Mouse (Mus musculus) spleen, adult 12 weeks (tissue): ENCODE measurements around the gene Ttc9c.
"Not testable (repeated sequence)": the region's sequence is repeated elsewhere in the genome, so short reads cannot be mapped to it uniquely, and the experiment has no call there.

Experiments used
- DNase-seq: peaks from one replicate; pipeline ENCODE4 v3.0.0; 2022; ENCODE audit warnings: low spot score

Ttc9c gene

DNA sequence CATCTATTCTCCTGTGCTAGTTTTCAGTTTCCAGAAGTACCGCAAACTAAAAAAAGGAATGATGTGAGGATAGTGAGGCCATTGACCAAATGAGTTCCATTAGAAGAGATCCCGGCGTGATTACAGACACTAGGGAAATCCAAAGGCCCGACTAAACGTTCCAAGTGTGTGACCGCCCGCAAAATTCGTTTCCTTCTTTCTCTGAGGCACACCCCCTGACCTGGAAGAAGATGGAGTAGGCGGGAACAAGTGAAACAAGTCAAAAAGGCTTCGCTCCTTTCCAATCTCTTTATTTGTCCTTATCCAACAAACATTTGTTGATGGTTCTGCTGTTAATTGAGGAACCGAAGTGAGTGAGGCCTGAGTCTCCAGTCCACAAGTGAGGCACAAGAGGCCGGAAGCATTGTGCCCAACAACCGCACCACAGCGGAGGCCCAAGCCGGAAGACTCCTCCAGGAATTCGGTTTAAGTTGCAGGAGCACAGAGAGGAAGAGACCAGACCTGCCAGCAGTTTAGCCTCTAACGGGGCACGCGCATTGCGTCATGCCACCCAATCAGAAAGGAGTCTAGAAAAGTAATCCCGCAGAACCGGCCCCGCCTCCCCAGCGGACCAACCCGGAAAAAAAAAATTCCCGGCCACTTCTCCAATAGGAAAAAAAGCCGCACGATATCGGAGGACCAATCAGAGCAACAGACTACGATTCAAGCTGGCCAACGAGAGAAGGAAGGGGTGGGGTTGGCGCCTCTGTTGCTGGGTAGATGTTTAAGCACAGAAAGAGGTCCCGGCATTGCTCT lies at the start of gene Ttc9c:
TSS of gene Ttc9c (minus strand) at position 533 of the 795 bp plus-strand sequence.
- no peak for DNase-seq

DNA sequence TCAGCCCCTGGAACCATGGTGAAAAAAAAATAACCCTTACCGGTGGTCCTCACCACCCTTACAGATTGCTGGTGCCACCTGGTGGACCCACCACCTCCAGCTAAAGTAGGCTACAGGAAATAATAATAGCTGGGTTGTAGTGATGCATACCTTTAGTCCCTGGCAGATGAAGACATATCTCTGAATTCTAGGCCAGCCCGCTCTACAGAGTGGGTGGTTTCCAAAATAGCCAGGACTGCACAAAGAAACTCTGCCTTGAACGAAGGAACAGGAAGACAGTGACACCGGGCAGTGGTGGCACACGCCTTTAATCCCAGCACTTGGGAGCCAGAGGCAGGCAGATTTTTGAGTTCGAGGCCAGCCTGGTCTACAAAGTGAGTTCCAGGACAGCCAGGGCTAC lies 45.1 kb upstream of the Ttc9c start:
- DNase-seq, result no peak

DNA sequence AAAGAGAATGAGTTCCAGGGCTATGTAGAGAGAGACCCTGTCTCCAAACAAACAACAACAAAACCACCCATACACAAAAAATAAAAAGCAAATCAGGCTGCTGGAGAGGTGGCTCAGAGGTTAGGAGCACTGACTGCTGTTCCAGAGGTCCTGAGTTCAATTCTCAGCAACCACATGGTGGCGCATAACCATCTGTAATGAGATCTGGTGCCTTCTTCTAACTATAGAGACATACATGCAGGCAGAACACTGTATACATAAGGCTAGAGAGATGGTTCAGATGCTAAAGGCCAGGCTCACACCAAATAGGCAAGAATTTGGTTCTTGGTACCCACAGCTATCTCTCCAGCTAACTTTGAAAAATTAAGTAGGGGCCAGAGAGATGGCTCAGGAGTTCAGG lies 39.9 kb upstream of the Ttc9c start:
- peak; percentile 23 for DNase-seq

DNA sequence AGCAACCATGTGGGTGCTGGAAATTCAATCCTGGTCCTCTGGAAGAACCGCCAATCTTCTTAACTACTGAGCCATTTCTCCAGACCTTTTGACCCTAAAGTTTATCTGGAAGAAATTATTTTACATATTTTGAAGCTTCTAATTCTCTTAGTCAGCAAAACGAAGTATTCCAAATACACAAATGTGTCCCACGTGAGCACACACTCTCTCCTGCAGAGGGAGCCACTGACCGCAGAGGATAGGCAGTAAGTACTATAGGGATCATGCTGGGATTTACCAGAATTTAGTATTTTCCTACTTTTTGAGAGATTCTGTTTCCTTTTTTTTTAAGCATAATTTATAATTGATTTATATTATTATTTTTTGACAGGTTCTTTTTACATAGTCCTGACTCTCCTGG lies 38.6 kb upstream of the Ttc9c start:
- peak; percentile 7 for DNase-seq

DNA sequence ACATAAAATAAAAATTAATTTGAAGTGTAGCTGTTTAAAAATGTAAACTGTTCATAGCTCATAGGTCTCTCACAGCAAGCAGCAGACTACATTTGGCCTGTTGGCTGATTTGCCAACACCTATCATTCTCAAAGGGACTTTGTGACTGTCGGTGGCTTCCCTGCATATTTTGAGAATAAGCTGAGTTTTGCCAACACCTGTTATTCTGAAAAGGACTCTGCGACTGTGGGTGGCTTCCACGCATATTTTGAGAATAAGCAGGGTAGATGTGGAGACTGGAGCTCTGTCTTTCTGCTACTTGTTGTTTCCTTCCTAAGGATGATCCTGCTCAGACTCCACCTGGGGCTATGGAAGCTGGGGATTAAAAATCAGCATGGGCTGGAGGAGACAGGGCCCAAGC lies 34.0 kb upstream of the Ttc9c start:
- no peak for DNase-seq

DNA sequence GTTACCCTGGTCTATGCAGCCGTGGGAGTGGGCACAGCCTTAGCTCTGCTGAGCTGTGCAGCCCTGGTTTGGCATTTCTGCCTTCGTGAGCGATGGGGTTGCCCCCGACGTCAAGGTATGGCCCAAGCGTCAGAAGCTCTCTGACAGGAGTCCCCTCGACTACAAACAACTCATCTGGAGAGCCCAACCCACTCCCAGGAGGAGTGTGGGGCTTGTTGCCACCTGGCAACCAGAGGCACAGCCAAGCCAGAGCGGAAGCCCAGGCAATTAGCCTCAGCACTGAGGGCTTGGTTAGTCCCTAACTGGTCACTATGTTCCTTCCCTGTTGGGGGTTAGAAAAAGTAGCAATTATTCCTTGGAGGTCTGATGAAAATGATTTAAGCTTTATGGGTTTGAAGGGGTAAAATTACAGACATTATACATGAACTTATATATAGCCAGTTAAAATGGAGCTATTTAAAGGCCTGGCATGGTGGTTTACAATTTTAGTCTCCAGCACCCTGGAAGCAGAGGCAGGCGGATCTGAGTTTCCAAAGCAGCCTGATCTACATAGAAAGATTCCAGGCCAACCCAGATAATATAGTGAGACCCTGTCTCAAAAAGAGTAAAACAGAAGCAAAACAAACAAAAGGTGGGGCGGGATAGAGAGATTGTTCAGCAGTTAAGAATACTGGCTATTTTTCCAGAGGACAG lies 33.2 kb upstream of the Ttc9c start:
- DNase-seq, result no peak

DNA sequence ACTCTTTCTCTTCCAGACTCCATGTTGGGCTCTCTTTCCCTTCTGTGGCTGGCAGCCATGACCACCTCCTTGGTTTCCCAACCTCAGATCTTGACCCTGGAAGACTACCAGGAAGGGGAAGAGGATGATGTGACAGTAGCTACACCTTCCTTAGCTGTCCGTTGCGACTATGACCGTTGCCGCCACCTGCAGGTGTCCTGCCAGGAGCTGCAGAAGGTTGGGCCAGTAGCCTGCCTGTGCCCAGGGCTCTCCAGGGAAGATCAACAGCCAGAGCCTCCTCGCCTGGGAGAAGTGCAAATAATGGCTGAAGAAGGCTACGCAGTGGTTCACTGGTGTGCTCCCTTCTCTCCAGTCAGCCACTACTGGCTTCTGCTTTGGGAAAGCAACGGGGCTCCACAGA lies 32.5 kb upstream of the Ttc9c start:
- DNase-seq, result no peak

DNA sequence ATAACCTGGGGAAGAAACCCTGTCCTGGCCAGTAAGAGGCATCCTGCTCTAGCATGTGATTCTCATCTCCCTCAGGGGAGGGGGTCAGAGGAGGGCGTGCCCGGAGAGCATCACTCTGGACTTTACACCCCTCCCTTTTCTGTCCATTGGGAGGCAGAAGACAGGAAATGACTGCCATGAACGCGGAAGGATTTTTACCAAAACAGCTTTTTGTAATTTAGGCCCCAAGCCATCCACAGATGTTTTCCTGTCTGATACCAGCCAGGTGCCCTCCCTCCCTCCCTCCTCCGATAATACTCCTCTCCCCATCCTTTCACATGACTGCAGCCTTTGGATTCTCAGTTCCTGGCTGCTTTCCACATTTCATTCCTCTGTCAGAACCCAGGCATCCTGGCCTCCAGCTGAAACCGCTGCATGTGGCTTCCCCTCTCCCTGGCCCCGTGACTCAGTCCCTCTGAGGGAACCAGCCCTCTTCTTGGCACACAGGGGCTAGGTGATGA lies 31.3 kb upstream of the Ttc9c start, which contains the start of gene Lrrn4cl:
TSS of gene Lrrn4cl (plus strand) at position 367 of the 500 bp plus-strand sequence.
- no peak for DNase-seq

DNA sequence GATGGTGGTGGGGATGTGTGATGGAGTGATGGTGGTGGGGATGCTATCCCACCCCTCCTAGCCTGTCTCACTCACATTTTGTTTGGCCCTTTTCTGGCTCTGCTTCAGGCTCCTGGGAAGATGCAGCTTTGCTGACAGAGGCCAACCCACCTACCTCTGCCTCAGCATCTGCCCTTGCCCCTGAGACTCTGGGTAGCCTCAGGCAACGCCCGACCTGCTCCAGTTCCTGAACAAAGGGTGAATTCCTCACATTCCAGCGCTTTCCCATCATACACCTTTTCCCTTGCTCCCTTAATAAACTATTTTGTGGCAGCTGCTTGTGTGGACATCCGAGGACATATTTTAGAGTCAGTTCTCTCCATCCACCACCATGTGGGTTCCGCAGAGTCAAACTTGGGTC lies 29.2 kb upstream of the Ttc9c start:
- no peak for DNase-seq

DNA sequence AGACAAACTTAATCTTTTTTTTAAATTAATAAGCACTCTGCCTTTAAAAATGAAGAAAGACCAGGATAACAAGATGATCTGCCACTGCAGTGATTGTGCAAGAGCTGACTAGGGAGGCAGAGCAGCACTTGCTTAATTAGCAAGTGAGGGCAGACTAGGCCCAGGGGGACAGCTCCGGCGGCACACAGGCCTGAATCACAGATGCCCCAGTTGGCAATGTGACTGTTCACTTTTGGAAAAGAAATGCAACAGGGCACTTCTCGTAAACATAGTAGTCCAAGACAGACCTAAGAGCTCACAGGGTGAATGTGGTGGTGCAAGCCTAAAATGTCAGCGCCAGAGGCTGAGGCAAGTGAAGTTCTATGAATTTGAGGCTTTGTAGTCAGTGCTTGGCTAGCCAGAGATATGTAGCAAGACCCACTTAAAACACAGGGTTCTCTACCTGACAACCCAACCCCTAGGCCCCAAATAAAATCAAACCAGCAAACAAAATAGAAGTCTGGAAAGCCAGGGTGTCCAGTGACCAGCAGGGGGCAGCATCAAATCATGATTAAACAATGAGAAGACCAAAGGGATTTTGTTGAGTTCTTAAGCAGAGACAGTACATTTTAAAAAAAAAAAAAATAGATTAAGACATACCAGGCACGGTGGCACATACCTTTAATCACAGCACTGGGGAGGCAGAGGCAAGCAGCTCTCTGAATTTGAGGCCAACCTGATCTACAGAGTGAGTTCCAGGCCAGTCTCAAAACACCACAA lies 25.4 kb upstream of the Ttc9c start:
- DNase-seq, result peak; percentile 54

DNA sequence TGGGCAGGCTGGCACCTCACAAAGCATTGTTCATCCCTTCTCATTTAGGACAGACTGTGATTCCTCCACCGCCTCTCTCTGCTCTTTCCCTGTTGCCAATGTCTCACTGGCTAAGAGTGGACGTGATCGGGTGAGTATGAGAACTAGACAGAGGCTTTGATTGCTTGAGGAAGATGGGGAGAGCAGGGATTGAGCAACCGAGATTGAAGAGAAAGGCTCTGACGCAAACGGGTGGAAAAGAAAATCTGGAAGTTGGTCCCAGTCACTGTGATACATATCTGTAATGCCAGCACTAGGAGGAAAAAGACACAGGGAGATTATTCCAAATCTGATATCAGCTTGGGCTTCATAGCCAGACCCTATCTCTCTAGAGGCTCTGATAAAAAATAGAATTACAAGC lies 23.8 kb upstream of the Ttc9c start:
- DNase-seq, result no peak

DNA sequence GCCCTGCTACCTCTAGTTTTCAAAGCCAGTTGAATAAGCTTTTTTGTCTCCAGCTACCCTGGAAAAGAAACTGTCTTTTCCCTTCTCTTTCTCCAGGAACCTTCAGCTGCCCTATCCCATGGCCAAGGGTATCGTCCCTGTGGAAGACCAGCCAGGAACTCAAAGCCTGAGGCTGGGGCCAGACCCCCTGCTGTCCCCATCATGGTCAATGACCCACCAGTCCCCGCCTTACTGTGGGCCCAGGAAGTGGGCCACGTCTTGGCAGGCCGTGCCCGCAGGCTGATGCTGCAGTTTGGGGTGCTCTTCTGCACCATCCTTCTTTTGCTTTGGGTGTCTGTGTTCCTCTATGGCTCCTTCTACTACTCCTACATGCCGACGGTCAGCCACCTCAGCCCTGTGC lies 21.9 kb upstream of the Ttc9c start:
- no peak for DNase-seq

DNA sequence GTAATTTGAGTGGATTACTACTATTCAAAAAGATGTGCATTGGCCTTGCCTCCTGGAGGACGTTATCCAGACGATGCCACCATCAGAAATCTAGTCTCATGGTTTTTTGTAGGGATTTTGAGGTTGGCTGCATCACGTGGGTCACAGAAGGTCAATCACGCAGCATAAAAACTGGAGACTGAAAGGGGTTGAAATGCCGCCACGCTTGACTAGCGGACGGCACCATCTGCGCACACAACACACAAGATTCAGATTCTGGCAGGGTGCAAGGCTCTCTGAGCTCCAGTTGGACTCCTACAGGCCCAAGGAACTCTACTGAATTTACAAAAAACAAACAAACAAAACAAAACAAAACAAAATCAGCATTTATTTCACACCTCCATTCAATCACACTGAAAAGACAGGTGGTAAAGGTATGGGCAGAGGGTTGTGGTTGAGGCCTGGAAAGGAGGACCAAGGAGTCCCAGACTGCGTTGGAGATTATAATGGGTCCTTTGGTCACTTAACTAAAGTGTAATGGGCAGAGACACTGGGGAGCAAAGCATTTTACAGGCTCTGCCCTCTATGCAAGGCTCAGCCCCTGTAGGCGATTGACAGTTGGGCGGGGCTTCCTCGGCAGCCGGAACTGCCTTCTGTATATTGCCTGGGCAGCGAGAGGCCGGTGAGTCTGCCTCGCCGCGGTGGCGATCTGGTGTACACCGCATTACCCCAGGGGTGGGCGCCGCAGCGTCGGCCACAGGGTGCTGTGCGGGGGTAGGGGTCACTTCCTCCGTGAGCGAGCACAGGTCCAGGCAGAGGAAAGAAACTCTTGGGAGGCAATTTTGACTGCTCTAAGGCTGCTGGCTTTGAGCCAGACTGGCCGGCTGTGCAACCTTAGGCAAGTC lies 21.0 kb upstream of the Ttc9c start:
- peak; percentile 65 for DNase-seq

DNA sequence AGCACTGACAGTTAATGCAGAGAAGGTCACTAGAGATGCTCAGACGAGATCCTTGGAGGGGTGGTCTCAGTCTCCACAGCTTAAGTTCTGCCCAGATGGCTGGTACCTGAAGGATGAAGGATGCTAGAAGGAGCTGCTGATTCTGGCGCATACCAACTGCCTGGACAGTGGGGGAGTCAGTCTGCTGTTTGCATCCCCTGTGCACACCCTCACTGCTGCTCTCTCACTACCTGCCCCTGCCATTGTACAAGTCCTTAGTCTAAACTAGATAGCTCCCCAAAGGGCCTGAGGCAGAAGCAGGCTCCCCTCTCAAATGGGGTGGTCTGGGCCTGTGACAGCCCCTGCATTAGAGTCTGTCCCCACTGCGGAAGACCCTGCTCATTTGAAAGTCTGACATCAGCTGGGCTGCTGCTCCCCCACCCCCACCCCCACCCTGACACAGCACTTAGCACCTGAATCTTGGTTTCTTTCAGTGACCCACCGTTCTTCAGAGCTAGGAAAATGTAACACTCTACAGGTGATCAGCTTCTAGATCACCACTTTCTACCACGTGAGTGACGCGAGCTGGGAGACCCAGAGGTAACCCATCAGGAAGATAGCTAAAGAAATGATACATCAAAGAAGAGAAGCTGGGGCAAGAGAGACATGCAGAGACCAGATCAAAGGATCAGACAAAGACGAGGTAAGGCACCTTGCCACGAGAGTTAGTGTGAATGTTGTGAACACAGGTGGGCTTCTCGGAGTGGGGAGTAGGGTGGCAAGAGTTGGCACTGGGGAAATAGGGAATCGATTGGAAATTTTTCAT lies 20.2 kb upstream of the Ttc9c start, which contains the start of gene Gng3:
TSS of gene Gng3 (minus strand) at position 92 of the 805 bp plus-strand sequence.
- DNase-seq, result no peak

DNA sequence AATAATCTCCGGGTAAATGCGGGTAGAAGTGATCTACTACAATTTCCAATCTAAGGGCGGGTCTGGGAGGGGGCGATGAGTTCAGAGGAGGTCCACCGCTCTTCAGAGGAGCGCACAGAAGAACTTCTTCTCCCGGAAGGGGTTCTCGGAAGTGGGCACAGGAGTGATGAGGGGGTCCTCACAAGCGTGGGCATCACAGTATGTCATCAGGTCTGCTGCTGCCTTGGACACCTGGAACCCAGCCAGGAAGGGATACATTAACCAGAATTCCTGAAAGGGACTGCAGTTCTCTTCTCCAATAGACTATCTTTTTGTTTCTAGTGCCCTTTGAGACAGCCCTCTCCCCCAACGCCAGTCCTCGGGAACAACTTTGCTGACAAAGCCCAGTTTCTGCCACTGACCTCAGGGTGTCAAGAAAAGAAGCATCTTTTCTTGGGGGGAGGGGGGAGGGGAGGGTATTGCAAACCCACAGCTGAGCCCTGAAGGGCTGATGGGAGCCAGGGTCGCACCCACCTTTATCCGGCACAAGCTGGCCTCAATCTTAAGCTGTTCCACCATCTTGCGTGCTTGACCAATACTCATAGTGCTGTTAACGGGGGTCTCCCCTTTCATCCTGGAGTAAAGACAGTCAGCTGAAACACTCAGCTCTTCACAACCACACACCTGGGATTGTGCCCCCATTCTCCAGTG lies 19.1 kb upstream of the Ttc9c start:
- DNase-seq, result no peak

DNA sequence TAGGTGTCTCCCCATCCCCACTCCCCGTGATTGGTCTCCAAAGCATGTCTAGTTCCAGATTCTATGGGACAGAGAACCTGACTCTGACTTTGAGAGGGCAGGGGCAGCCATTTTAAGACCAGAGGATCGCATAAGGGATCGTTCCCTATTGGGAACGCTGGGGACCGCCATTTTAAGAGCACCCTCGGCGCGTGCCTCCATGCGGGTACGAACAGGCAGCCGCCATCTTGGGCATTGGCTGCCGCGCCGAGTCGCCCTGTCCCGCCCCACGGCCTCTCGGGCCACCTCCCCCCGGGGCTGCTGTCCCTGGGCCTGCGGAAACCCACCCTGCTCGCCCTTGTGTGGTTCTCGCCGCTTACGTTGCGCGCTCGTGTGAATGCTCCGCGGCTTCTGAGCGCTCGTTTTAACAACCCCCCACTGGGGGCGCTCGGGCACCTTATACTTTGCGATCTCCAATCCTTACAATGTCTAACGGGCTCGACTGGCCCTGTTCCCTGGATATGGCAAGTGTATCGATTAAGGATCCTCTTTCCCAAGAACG lies 18.2 kb upstream of the Ttc9c start, which contains the start of gene Bscl2:
TSS of gene Bscl2 (plus strand) at position 217 of the 541 bp plus-strand sequence.
- DNase-seq, result peak; percentile 76

DNA sequence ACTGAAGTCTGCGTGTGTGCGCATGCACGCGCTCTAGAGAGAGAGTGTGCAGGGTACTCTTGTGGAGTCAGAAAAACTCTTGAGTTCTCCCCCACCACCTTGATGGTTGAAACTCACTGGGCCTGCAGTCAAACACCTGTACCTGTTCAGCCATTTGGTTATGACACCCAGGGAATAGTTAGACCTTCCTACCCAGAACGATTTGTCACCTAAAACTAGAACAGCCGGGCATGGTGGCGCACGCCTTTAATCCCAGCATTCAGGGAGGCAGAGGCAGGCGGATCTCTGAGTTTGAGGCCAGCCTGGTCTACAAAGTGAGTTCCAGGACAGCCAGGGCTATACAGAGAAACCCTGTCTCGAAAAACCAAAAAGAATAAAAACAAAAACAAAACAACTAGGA lies 17.2 kb upstream of the Ttc9c start:
- not testable (repeated sequence) for DNase-seq

DNA sequence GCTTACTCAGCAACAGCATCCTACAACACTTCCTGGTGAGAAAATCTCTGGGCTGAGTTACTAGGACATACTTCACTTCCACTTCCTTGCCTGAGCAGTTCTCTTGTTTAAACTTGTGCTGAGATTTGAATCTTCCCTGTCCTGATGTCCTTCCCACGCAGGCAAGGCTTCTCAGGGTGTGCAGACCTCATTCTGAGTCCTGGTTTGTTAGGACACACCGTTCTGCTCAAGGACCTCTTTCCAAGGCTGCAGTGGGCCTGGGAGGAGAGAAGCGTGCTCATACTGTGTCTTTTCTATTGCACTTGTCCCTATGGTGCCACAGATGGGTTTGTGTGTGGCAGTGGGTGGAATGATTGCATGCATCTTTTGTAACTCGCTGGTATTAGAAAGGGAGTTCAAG lies 13.8 kb upstream of the Ttc9c start:
- DNase-seq, result no peak

DNA sequence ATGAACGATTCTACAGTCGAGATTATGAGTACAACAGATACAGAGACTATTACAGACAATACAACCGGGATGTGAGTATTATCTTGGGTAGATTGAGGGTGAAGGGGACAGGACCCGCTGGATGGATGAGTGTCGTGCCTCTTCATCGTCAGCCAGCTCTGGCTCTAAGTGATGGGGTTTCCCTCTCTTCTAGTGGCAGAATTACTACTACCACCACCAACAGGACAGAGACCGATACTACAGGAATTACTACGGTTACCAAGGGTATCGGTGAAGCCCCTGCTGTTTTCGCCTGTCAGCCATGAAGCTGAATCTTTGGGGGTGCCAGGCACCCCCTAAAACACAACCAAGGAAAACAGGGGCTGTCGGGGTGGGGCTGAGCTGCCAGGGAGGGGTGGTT lies 12.1 kb upstream of the Ttc9c start:
- no peak for DNase-seq

DNA sequence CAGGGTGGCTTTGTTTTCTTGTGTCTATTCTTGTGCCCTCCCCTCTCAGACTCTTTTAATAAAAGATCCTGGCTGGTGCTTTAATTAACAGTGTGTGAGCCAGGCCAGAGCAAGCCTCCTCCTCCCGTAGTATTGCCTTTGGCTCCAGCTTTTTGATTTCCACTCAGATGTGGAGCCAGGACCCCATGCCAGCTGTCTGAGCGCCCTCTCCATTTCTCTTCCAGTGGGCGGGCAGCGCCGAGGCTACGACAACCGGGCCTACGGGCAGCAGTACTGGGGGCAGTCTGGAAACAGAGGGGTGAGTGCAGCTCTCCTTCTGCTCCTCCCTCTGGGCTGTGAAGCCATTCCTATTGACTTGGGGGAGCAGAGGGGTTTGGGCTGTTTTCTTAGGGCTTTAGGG lies 11.5 kb upstream of the Ttc9c start:
- DNase-seq, result no peak
